Mouse (Mus musculus) lung, postnatal 36 days (tissue): ENCODE results near the gene 1700015G11Rik.

ENCODE experiments used
- DNase-seq: peaks from one replicate; pipeline ENCODE4 v3.0.0; 2022; ENCODE audit warnings: mixed read lengths

1700015G11Rik gene

GRCm38 (mm10) chr7:52015628-52016027 is at the start of gene 1700015G11Rik:
1700015G11Rik (minus strand) TSS chr7:52015728.
- no peak for DNase-seq

- no peak for DNase-seq
These were observed 41.4 kb upstream of the 1700015G11Rik start for GRCm38 (mm10) chr7:52056954-52057353.

- no peak for DNase-seq
These were observed 40.7 kb upstream of the 1700015G11Rik start for GRCm38 (mm10) chr7:52056274-52056673.

GRCm38 (mm10) chr7:52055831-52056230 is 40.3 kb upstream of the 1700015G11Rik start:
- no peak for DNase-seq

- peak; percentile 8 for DNase-seq
These were observed 22.4 kb upstream of the 1700015G11Rik start for GRCm38 (mm10) chr7:52037600-52038582.

GRCm38 (mm10) chr7:52024050-52024626 is 8.6 kb upstream of the 1700015G11Rik start:
- no peak for DNase-seq

GRCm38 (mm10) chr7:52022039-52022438 is 6.5 kb upstream of the 1700015G11Rik start:
- DNase-seq: no peak

- DNase-seq: no peak
These were observed 348 bp downstream of the 1700015G11Rik start for GRCm38 (mm10) chr7:52015180-52015579.

GRCm38 (mm10) chr7:52013457-52013856 is 2.1 kb downstream of the 1700015G11Rik start:
- DNase-seq: no peak

- DNase-seq: no peak
These were observed 8.4 kb downstream of the 1700015G11Rik start for GRCm38 (mm10) chr7:52007138-52007537.

GRCm38 (mm10) chr7:52006296-52006630 is 9.3 kb downstream of the 1700015G11Rik start:
- no peak for DNase-seq

- DNase-seq: peak; percentile 96
These were observed 9.8 kb downstream of the 1700015G11Rik start, which contains the start of gene Svip for GRCm38 (mm10) chr7:52005511-52006295. Svip (minus strand) TSS chr7:52006018.

- DNase-seq: no peak
These were observed 24.5 kb downstream of the 1700015G11Rik start for GRCm38 (mm10) chr7:51991020-51991419.

GRCm38 (mm10) chr7:51986909-51987308 is 28.6 kb downstream of the 1700015G11Rik start:
- peak; percentile 15 for DNase-seq

GRCm38 (mm10) chr7:51985763-51986162 is 29.8 kb downstream of the 1700015G11Rik start:
- no peak for DNase-seq

GRCm38 (mm10) chr7:51982303-51982702 is 33.2 kb downstream of the 1700015G11Rik start:
- no peak for DNase-seq

GRCm38 (mm10) chr7:51979271-51979670 is 36.3 kb downstream of the 1700015G11Rik start:
- DNase-seq: peak; percentile 11

GRCm38 (mm10) chr7:51975181-51975580 is 40.3 kb downstream of the 1700015G11Rik start:
- DNase-seq: no peak

GRCm38 (mm10) chr7:51973526-51973925 is 42.0 kb downstream of the 1700015G11Rik start:
- DNase-seq: no peak

GRCm38 (mm10) chr7:51973091-51973490 is 42.4 kb downstream of the 1700015G11Rik start:
- DNase-seq: no peak

- DNase-seq: peak; percentile 42
These were observed 43.2 kb downstream of the 1700015G11Rik start for GRCm38 (mm10) chr7:51972252-51972855.

- DNase-seq: no peak
These were observed 46.1 kb downstream of the 1700015G11Rik start for GRCm38 (mm10) chr7:51969379-51969778.

- DNase-seq: no peak
These were observed 47.9 kb downstream of the 1700015G11Rik start for GRCm38 (mm10) chr7:51967581-51967980.
